Mouse (Mus musculus) adipocyte (in vitro differentiated cells): ENCODE measurements at regions not wholly inside any gene's neighbourhood (a gene's known extent, or its start where the extent isn't known, plus 50 kb on each side); places are given as distances from the start of the nearest gene placed in this dataset.

Source experiments
- DNase-seq: peaks from one replicate; pipeline ENCODE4 v3.0.0-alpha.2; 2016; ENCODE audit warnings: low spot score

GRCm38 (mm10) chr4:137100756-137101155 lies 52.2 kb upstream of the Zbtb40 start:
- no peak for DNase-seq
